Mouse (Mus musculus) left cerebral cortex, postnatal 10 days (tissue): ENCODE measurements around the gene Gm20388. TPM values are rescaled to one million over a fixed set of nuclear protein-coding genes. Genes with fewer than 3 reads are reported as not detected.
A peak's percentile ranks its signal among the peaks of the same experiment; 100 is the strongest.

Experiments
- DNase-seq, 2 experiments: peaks; one replicate each; pipeline ENCODE4 v3.0.0; 2021 to 2022; ENCODE audit warnings: low spot score in 2 of 2, mixed read lengths in 1 of 2; ENCODE audit errors: extremely low spot score in 1 of 2
- intact Hi-C: fragments of 180-260 bp; cut with DNase I; formaldehyde crosslinking; loops from one replicate; pipeline ENCODE4 v1.15.1; 2025
- total RNA-seq, 2 experiments: library from RNA; stranded (reverse); gene quantifications; 2 replicates each; pipeline ENCODE4 v1.2.3; 2021

Gene Gm20388
- total RNA-seq, 2 experiments from 2014 or later = 4.4 to 9.0 TPM

- intact Hi-C loops = no loop called here
- DNase-seq = no peak
These were observed 2551.9 kb downstream of the Gm20388 start for GRCm38 (mm10) chr8:122462510-122462909.

DNA sequence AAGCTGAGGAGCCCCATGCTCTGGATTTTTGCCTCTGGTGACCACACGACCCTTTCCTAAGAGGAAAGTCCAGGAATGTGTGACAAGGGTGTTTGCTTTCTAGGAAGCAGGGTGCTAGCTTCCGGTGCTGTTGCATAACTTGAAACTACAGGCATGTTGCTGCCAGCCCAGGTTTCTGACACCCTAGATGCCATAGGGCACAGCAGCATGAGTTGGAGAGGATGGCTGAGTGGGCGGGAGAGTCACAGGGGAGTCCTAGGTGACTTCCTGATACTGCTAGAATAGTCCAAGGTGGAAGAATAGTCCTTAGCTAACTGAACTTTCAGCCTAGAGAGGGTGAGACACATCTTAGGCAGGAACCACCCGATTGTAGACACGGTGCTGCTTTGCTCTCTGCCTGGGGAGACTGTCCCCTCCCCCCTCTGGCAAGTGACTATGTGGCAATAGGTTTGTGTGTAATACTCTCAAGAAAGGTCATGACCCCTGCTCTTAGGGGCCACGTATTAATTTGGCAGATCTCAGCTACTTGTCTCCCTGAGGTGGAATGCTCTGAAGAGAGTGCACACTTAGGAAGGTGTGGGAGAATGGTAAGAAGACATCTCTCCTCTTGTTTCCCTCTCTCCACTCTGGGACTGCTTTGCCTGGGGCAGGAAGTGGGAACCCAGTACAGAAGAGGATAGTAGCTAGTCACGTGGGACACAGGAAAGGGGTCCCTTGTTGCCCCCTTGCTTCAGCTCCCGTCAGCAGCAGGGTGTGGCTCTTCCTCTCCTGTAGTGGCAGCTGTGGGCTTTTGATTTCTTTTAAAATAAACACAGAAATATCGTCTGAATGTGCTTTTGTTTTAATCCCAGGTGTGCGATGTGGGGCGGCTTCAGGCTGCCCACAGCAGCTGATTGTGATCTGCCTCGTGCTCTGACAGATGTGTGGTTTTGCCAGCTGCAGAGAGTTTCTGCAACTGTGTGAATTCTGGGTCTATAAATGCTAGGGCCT, 2553.3 kb downstream of the Gm20388 start:
- intact Hi-C loops = no loop called here
- no peak for DNase-seq

- intact Hi-C loops = no loop called here
- DNase-seq = no peak
These were observed 2554.3 kb downstream of the Gm20388 start for GRCm38 (mm10) chr8:122464985-122465384.

GRCm38 (mm10) chr8:122467816-122468215, 2557.2 kb downstream of the Gm20388 start:
- no peak for DNase-seq
- intact Hi-C loops = no loop called here

GRCm38 (mm10) chr8:122469407-122469806, 2558.8 kb downstream of the Gm20388 start:
- no peak for DNase-seq
- intact Hi-C loops = no loop called here

DNA sequence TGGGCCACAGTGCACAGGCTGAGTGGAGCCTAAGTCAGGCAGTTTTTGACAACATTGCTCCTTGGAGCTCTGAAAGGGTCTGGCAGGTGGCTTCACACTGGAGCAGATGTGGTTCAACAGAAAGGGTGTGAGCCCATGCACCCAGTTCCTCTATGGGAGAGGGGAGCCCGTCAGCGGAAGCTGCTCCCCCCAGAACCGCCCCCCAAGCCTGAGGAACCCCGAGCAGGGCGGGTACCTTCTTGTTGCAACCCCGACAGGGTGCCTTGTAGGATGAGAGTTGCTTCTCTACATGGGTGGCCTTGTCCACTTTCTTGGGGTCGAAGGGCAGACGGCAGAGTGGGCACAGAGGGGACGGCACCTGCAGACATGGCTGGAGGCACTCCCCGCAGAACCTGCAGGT, 2559.3 kb downstream of the Gm20388 start:
- intact Hi-C loops = no loop called here

DNA sequence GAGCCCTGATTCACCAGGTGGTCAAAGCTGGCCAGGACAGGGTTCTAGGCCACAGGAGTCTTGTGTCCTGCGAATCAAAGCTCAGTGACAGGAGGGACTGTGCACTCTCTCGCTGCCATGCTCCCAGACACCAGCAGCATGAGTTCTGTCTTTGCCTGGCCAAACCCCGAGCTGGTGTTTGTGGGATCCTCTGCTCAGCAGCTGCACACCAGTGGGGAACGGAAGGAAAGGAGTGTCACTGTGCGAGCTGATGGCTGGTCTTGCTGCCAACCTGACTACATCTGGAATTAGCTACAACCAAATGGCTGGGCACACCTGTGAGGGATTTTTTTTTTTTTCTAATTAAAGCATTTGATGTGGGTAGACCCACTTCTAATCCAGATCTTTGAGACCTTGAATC, 2560.1 kb downstream of the Gm20388 start:
- DNase-seq = no peak
- intact Hi-C loops = no loop called here

More for the DNA sequence above, 2559.3 kb downstream of the Gm20388 start:
- no peak for DNase-seq

GRCm38 (mm10) chr8:122473911-122474421, 2563.3 kb downstream of the Gm20388 start:
- intact Hi-C loops = no loop called here
- DNase-seq = no peak

DNA sequence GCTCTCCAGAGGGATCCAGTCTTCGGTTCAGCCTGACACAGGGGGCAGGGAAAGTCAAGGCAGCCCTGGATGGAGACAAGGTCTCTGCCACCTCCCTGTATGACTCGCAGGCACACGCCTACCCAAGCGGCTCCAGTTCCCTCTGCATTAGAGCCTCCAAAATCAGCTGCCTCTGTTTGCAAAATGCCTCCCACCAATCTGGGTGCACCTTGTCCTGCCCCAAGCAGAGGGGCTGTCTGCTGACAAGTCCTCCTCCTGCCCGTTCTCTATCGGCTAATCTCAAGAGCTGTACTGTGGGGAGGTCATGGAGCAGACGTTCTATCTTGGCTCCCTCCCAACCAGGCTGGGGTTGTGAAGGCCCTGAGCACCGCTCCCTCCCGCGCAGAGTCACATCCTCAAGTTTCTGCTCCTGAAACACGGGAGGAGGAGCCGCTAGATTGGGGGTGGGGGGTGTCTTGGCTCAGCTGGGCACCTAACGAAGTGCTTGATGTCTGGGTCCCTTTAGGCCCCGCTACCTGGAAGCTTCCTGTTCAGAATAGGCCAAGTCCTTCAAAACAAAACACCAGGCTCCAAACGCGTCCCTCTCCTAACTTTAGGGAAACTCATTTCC, 2564.4 kb downstream of the Gm20388 start:
- peak in 1 of 2 experiments; percentile 69 for DNase-seq
- intact Hi-C loops = no loop called here

GRCm38 (mm10) chr8:122475580-122476320, 2565.1 kb downstream of the Gm20388 start, which contains the start of the genes Rnf166 and Ctu2:
TSS of gene Rnf166 (minus strand) at chr8:122476064.
TSS of gene Ctu2 (plus strand) at chr8:122476143.
- intact Hi-C loops = no loop called here

GRCm38 (mm10) chr8:122482448-122482847, 2571.8 kb downstream of the Gm20388 start:
- no peak for DNase-seq
- intact Hi-C loops = no loop called here

More at GRCm38 (mm10) chr8:122475580-122476320, 2565.1 kb downstream of the Gm20388 start, which contains the start of the genes Rnf166 and Ctu2:
- DNase-seq = peak; percentile 91 to 95

DNA sequence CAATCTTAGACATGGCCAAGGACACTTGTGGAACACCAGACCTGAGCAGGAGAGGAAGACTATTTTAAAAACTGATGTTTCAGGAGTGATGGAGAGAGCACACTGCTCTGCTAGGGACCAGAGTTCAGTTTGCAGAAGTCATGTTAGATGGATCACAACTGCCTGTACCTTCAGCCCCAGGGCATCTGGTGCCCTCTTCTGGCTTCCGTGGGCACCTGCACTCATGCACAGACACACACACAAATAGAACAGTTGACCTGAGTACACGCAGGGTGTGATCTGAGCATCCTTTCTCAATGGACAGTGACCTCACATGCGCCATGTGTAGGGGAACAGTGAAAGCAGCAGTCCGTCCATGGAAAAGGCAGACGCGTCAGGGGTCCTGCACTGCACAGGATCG, 2573.2 kb downstream of the Gm20388 start:
- intact Hi-C loops = no loop called here
- DNase-seq = no peak

DNA sequence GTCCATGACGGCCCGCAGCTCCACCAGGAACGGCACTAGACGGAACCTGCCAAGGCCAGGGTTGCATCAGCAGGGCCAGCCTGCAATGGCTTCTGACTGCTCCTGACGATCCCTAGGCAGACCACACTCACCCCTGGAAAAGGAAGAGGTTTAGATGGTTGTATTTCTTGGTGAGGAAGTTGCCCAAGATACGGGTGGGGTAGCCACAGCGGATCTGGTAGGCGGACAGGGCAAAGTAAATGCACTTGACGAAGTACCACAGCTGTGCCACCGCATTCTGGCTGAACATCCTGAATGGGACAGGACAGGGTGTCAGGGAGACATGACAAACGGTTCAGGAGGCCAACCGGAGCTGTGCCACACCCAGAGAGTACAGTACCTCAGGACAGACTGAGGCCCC, 2574.2 kb downstream of the Gm20388 start:
- intact Hi-C loops = no loop called here
- DNase-seq = no peak

DNA sequence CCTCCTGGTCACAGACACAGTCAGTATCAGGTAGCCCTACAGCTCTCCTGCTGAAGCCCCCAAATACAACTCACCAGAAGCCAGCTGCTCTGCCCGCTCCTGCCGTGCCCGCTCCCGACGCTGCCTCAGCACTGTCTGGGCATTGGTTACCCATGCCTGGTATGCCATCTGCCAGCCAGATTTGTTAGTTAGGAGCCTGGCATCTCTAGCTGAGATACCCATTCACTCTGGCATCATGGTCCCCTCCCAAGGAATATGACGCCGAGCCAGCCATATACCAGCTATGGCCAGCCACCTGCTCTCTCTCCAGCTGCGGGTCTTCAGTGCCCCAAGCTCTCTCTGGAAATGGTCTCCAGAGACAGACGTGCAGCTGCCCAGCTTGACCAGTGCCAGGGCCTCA, 2577.7 kb downstream of the Gm20388 start:
- intact Hi-C loops = no loop called here
- no peak for DNase-seq

DNA sequence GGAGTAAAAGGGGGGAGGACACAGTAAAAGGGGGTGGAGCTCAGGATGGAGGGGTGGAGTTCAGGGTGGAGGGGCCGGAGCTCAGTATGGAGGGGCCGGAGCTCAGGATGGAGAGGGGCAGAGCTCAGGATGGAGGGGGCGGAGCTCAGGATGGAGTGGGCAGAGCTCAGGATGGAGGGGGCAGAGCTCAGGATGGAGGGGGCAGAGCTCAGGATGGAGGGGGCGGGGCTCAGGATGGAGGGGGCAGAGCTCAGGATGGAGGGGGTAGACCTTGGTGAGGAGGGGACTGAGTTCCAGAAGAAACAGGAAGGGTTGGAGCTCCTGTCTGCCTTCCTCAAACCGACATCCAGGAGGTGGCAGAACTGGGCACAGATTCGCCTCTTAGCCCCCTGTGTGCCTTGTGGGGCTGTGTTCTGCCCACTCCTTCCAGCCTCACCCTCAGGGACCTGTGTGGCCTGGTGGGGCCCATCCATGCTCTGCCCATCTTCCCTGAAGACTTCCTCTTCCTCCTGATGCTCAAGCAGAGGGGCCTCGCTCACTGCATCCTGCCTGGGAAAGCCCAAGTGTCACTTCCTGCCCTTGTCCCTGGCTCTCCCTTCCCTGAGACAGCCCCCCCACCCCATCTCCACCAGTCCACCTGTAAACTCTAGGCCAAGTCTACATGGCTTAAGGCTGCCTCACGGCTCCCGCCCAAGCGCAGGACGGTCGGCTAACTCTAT, 2586.5 kb downstream of the Gm20388 start:
- intact Hi-C loops = loop anchor here (5.0 kb wide), 1 partner anchor 335 kb away; no protein-coding TSS in a partner anchor

DNA sequence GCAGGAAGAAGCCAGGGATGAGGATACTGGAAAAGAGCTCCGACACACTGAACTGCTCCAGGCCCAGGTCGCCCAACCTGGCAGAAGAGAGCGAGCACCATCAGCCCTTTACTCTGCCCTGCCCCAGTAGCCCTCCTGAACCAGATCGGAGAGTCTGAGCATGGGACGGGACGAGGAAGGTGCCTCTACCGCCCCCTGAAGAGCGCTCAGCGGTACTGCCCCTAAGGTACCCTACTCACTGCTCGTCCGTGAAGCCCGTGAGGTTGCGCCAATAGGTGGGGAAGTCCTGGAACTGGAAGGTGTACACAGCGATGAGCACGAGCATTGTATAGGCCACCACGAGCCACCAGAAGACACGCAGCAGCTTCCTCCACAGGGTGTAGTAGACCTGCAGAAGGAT, 2587.3 kb downstream of the Gm20388 start:
- intact Hi-C loops = loop anchor here (5.0 kb wide), 1 partner anchor 334 kb away; no protein-coding TSS in a partner anchor
- no peak for DNase-seq

More for the DNA sequence above, 2586.5 kb downstream of the Gm20388 start:
- peak in 1 of 2 experiments; percentile 47 for DNase-seq

GRCm38 (mm10) chr8:122500856-122501255, 2590.2 kb downstream of the Gm20388 start:
- intact Hi-C loops = loop anchor here (1.0 to 5.0 kb wide), 2 partner anchors 50 to 111 kb away; partner anchors contain the start of genes Galns, Piezo1 and Trappc2l
- DNase-seq = peak; percentile 66 to 79

GRCm38 (mm10) chr8:122511552-122511951, 2600.9 kb downstream of the Gm20388 start:
- intact Hi-C loops = no loop called here

More at GRCm38 (mm10) chr8:122511552-122511951, 2600.9 kb downstream of the Gm20388 start:
- DNase-seq = no peak
